ENCODE assay signal across 8 mouse cellular contexts in the genomic region with DNA sequence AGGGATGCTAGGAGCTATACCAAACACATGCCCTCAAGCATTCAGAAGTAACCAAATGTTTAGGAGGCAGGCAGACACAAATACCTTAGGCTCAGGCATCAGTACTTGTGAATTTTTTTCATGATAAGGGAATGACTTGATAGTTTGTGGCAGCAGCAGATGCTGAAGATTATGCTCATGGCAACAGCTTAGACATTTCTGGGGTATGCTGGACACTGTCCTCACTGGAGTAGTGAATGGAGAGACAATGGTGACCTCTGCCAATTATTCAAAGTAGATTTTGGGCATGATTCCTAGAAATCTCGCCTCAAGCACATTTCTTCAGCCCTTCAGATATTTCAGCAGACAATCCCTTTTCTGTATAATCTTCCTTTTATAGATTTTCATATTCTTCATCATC.
"Had no signal": no experiment of that assay in that cellular context is flagged by ENCODE, and none has a peak within 500 bp of the region (broad histone marks: within the 10 kb centered on the region; RNA-seq: fewer than 3 reads in every experiment).

No protein-coding gene starts in this region.

- DNase-seq: lung, adult 18-20 months; lung, embryonic 14.5 days; lung, postnatal 10 days; lung, postnatal 4 days; right cerebral cortex, postnatal 14 days; thymus, adult 2 months; thymus, postnatal 25 days; thymus, postnatal 4 days had no signal
